Mouse (Mus musculus) mature B cell (primary cell): ENCODE measurements around the gene Col7a1.

ENCODE experiments used
- in situ Hi-C: fragments of 300-500 bp; cut with MboI; formaldehyde crosslinking; loops from 2 replicates; pipeline ENCODE4 v1.14.3; 2019

The Col7a1 gene

GRCm38 (mm10) chr9:109021428-109021827, 68.0 kb downstream of the Col7a1 start:
- in situ Hi-C loops, result no loop called here

- in situ Hi-C loops, result no loop called here
Observed at GRCm38 (mm10) chr9:109022866-109023685, 69.7 kb downstream of the Col7a1 start.

GRCm38 (mm10) chr9:109027521-109027920, 74.1 kb downstream of the Col7a1 start:
- in situ Hi-C loops, result no loop called here

- in situ Hi-C loops, result no loop called here
Observed at GRCm38 (mm10) chr9:109028421-109028820, 75.0 kb downstream of the Col7a1 start.

- in situ Hi-C loops, result no loop called here
Observed at GRCm38 (mm10) chr9:109028919-109029318, 75.5 kb downstream of the Col7a1 start.

- in situ Hi-C loops, result no loop called here
Observed at GRCm38 (mm10) chr9:109030312-109030711, 76.9 kb downstream of the Col7a1 start.

- in situ Hi-C loops, result no loop called here
Observed at GRCm38 (mm10) chr9:109031001-109031400, 77.6 kb downstream of the Col7a1 start.

GRCm38 (mm10) chr9:109031686-109032085, 78.3 kb downstream of the Col7a1 start:
- in situ Hi-C loops, result no loop called here

- in situ Hi-C loops, result no loop called here
Observed at GRCm38 (mm10) chr9:109032435-109032834, 79.0 kb downstream of the Col7a1 start.
